Mouse (Mus musculus): Measurements from ENCODE around the gene Vps37c.

- no peak for TF ChIP-seq CTCF (conservative IDR thresholded peaks at IDR 0.05; ENCODE audit: low read length)
- no peak for TF ChIP-seq POU5F1 (IDR thresholded peaks at IDR 0.05; ENCODE audit: borderline replicate concordance, low read length)
Measured at GRCm38 (mm10) chr19:10691121-10691520, 2.6 kb downstream of the Vps37c start.
